Mouse (Mus musculus) stomach, postnatal 0 days (tissue): ENCODE measurements at regions not wholly inside any gene's neighbourhood (a gene's known extent, or its start where the extent isn't known, plus 50 kb on each side); places are given as distances from the start of the nearest gene placed in this dataset.

Source experiments
- CTCF ChIP-seq: IDR thresholded peaks from 2 replicates; pipeline ENCODE4 v1.5.1; 2016; ENCODE audit warnings: antibody characterized with exemption, low read depth, mild to moderate bottlenecking, moderate library complexity
- EP300 ChIP-seq: optimal IDR thresholded peaks from 2 replicates; pipeline ENCODE3; 2016; ENCODE audit warnings: antibody characterized with exemption

DNA sequence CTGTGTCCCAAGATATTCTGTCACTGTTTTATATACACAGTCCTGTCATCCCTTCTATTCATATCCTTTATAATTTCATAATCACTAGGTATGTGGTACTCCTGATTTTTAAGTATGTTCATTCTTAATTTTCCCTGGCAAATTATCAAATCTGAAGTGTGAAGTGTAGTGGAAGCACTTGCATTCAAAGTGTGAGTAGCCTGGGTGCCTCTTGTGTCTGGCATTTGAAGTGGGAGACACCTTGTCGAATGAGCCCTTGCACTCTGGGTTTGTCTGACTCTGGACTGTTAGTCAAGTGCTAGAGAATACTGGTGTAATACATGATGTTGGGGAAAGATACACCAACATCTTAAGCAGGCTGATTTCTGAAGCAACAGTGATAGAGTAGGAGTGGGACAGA is 852.6 kb downstream of the Efnb2 start:
- TF ChIP-seq CTCF (no peak), EP300 (no peak)
